ENCODE assay signal across 8 mouse cellular contexts in genomic region chr17:28485446-28485948, GRCm38 (mm10). TPM values are rescaled to one million over a fixed set of nuclear protein-coding genes. Genes with fewer than 3 reads are reported as not detected.
DNase-seq lines count a peak whose midpoint lies in the region; ATAC-seq and TF ChIP-seq lines count a peak whose summit lies in the region.
"Had no signal": no experiment of that assay in that cellular context is flagged by ENCODE, and none has a peak within 500 bp of the region (broad histone marks: within the 10 kb centered on the region; RNA-seq: fewer than 3 reads in every experiment).

No protein-coding gene starts in this region.

- DNase-seq in ES-E14 (ENCODE audit: low read depth, low spot score) = no peak
- peak; percentile 79 for DNase-seq in adrenal gland, postnatal 14 days
- DNase-seq in hindbrain, embryonic 11.5 days (ENCODE audit: low spot score) = no peak
- DNase-seq in left cerebral cortex, postnatal 4 days = peak; percentile 48
- peak; percentile 43 for DNase-seq in right cerebral cortex, postnatal 4 days

- peak overlapping the region; percentile 65 to 96 for H3K4me3 ChIP-seq in ES-E14 (ENCODE audit: insufficient read depth in 1 of 2, low read depth in 1 of 2, low read length in 2 of 2, poor library complexity in 1 of 2, severe bottlenecking in 1 of 2)
- H3K4me3 ChIP-seq in forebrain, embryonic 12.5 days (replicated peaks) = peak overlapping the region; percentile 90
- peak overlapping the region; percentile 88 for H3K4me3 ChIP-seq in hindbrain, embryonic 11.5 days (ENCODE audit: low read depth, low read length)
- H3K4me3 ChIP-seq in megakaryocyte, embryonic 14.5 days (replicated peaks) = peak overlapping the region; percentile 97

- H3K4me2 ChIP-seq in forebrain, embryonic 12.5 days = peak overlapping the region; percentile 56
- peak overlapping the region; percentile 67 for H3K4me2 ChIP-seq in hindbrain, embryonic 11.5 days (replicated peaks; ENCODE audit: low read depth, low read length)

- peaks cover 2 to 8% of the 10 kb centered on the region in 2 experiments; a peak in 2 of 4 replicates for H3K4me1 ChIP-seq in ES-E14 (ENCODE audit: control insufficient read depth in 2 of 2, insufficient read depth in 2 of 2, low read length in 2 of 2, poor library complexity in 1 of 2)
- peaks cover 15% of the 10 kb centered on the region for H3K4me1 ChIP-seq in forebrain, embryonic 12.5 days
- peaks cover 3% of the 10 kb centered on the region; the same call in 1 of the 2 replicates for H3K4me1 ChIP-seq in hindbrain, embryonic 11.5 days (replicated peaks; ENCODE audit: control insufficient read depth, insufficient read depth, low read length)
- H3K4me1 ChIP-seq in megakaryocyte, embryonic 14.5 days = peaks cover 29% of the 10 kb centered on the region

- intact Hi-C loops in left cerebral cortex, postnatal 4 days (cut with DNase I) = no loop called here

- H3K36me3 ChIP-seq in ES-E14 (ENCODE audit: control insufficient read depth, insufficient read depth, low read length, poor library complexity, severe bottlenecking) = peaks cover 2% of the 10 kb centered on the region; the same call in 1 of the 2 replicates
- H3K36me3 ChIP-seq in forebrain, embryonic 12.5 days (replicated peaks) = 0 out of 2 replicates have a peak, but pooled peaks cover 3% of the 10 kb centered on the region
- H3K36me3 ChIP-seq in hindbrain, embryonic 11.5 days (ENCODE audit: control insufficient read depth, insufficient read depth, low read length) = no peaks in the 10 kb centered on the region
- peaks cover 3% of the 10 kb centered on the region for H3K36me3 ChIP-seq in megakaryocyte, embryonic 14.5 days (replicated peaks; ENCODE audit: low read length)

- peak; percentile 81 for ATAC-seq in forebrain, embryonic 12.5 days (ENCODE audit: low FRiP score)
- peak; percentile 73 for ATAC-seq in hindbrain, embryonic 11.5 days (ENCODE audit: low FRiP score)

- in situ Hi-C loops in ES-E14 (cut with MboI; ENCODE audit: low sequenced_read_pairs in 2 of 2, unreplicated experiment in 2 of 2) = no loop called here

- peak overlapping the region; percentile 95 for H3K9ac ChIP-seq in ES-E14 (ENCODE audit: insufficient read depth, low read depth, low read length, poor library complexity, severe bottlenecking)
- peak overlapping the region; percentile 87 for H3K9ac ChIP-seq in forebrain, embryonic 12.5 days
- peak overlapping the region; percentile 83 for H3K9ac ChIP-seq in hindbrain, embryonic 11.5 days (ENCODE audit: low read depth, low read length)

- H3K9me3 ChIP-seq in ES-E14 (ENCODE audit: control insufficient read depth, insufficient read depth, low read depth, low read length) = no peaks in the 10 kb centered on the region
- H3K9me3 ChIP-seq in forebrain, embryonic 12.5 days = no peaks in the 10 kb centered on the region
- H3K9me3 ChIP-seq in hindbrain, embryonic 11.5 days (ENCODE audit: control insufficient read depth, low read length) = no peaks in the 10 kb centered on the region
- H3K9me3 ChIP-seq in megakaryocyte, embryonic 14.5 days = 0 out of 2 replicates have a peak, but pooled peaks cover 3% of the 10 kb centered on the region

- no peaks in the 10 kb centered on the region for H3K27me3 ChIP-seq in forebrain, embryonic 12.5 days
- no peaks in the 10 kb centered on the region for H3K27me3 ChIP-seq in hindbrain, embryonic 11.5 days (ENCODE audit: control insufficient read depth, insufficient read depth, low read length)
- no peaks in the 10 kb centered on the region for H3K27me3 ChIP-seq in megakaryocyte, embryonic 14.5 days (replicated peaks)

- peak overlapping the region; percentile 91 for H3K27ac ChIP-seq in ES-E14 (ENCODE audit: insufficient read depth, low read depth, low read length, poor library complexity, severe bottlenecking)
- H3K27ac ChIP-seq in forebrain, embryonic 12.5 days = peak overlapping the region; percentile 92
- H3K27ac ChIP-seq in hindbrain, embryonic 11.5 days (ENCODE audit: low read depth, low read length) = peak overlapping the region; percentile 89

- WGBS in forebrain, embryonic 12.5 days = 0% methylated on average over 45 of the region's 77 CpGs
- under 1% methylated on average over 51 of the region's 77 CpGs for WGBS in hindbrain, embryonic 11.5 days

TF ChIP-seq in ES-E14, 5 proteins besides CTCF, POLR2A, EP300 and RAD21:
- TF ChIP-seq CHD2 (IDR thresholded peaks at IDR 0.05; ENCODE audit: low read depth, low read length) = no peak
- TF ChIP-seq ZNF384 (IDR thresholded peaks at IDR 0.05; ENCODE audit: low read depth, low read length) = no peak
- no peak for TF ChIP-seq HCFC1 (IDR thresholded peaks at IDR 0.05; ENCODE audit: borderline replicate concordance, insufficient read depth, low read length)
- TF ChIP-seq ZC3H11A (IDR thresholded peaks at IDR 0.05; ENCODE audit: borderline replicate concordance, low read depth, low read length) = no peak
- TF ChIP-seq MAFK (IDR thresholded peaks at IDR 0.05; ENCODE audit: insufficient read depth, low read depth, low read length) = no peak

RNA-seq across cellular contexts. Expression of gene Fkbp5, which starts 31.8 kb away (rescaled TPM):
- 43.6 and 45.7 TPM in 2 replicates for total RNA-seq in ES-E14 (2012; rRNA removed)
- total RNA-seq in adrenal gland, postnatal 14 days (2021) = 73.0 and 118 TPM in 2 replicates
- 34.9 and 37.4 TPM in 2 replicates for polyA plus RNA-seq in forebrain, embryonic 12.5 days (2016; fragmentation: Nextera tagmentation; extraction: Ambion mirVana)
- polyA plus RNA-seq in hindbrain, embryonic 11.5 days (2014; fragmentation: Nextera tagmentation; extraction: Ambion mirVana) = 11.9 and 12.1 TPM in 2 replicates
- 10 to 100 TPM; 39.0 to 40.9 TPM for total RNA-seq in left cerebral cortex, postnatal 4 days (2021)
- 8.7 and 25.1 TPM in 2 replicates for polyA plus RNA-seq in megakaryocyte, embryonic 14.5 days (2012; ENCODE audit: insufficient read depth, low replicate concordance)

RNA-seq across cellular contexts. Expression of gene Armc12, which starts 45.1 kb away (rescaled TPM):
- total RNA-seq in ES-E14 (2012; rRNA removed) = not detected in 2 replicates
- not detected in 2 replicates for total RNA-seq in adrenal gland, postnatal 14 days (2021)
- polyA plus RNA-seq in forebrain, embryonic 12.5 days (2016; fragmentation: Nextera tagmentation; extraction: Ambion mirVana) = not detected in 2 replicates
- polyA plus RNA-seq in hindbrain, embryonic 11.5 days (2014; fragmentation: Nextera tagmentation; extraction: Ambion mirVana) = not detected in 2 replicates
- not detected for total RNA-seq in left cerebral cortex, postnatal 4 days (2021)
- polyA plus RNA-seq in megakaryocyte, embryonic 14.5 days (2012; ENCODE audit: insufficient read depth, low replicate concordance) = not detected in 2 replicates
- total RNA-seq: gastrocnemius, postnatal 4 days had no signal

Comparison
In these comparisons a context has a peak if more than half of its experiments do, and no peak if none do; other contexts are left out.
1. DNase-seq: peak in adrenal gland, postnatal 14 days (single experiment), left cerebral cortex, postnatal 4 days (single experiment) and right cerebral cortex, postnatal 4 days (single experiment); none in ES-E14 (single experiment) and hindbrain, embryonic 11.5 days (single experiment).
2. Peak in every context shown above with its lines, with median percentiles within 50 percentile points of each other: H3K27ac ChIP-seq, H3K4me3 ChIP-seq and H3K9ac ChIP-seq.